Mouse (Mus musculus) intestine, embryonic 14.5 days (tissue): ENCODE data around the gene Xrcc1. TPM values are rescaled to one million over a fixed set of nuclear protein-coding genes. Genes with fewer than 3 reads are reported as not detected.

Experiments used
- ATAC-seq: fragments of 200-750 bp; cut with Nextera tagmentation; replicated peaks from 2 replicates; pipeline ENCODE4 v1.8.0; 2017; ENCODE audit warnings: low read depth, moderate number of reproducible peaks, moderate TSS enrichment, moderate library complexity; ENCODE audit not compliant: low FRiP score, low TSS enrichment
- DNase-seq: peaks from one replicate; pipeline ENCODE4 v3.0.0-alpha.2; 2018; ENCODE audit warnings: low spot score
- H3K27ac ChIP-seq: fragments of 300-500 bp; sonication (generic); 2 replicates; pipeline ENCODE4 v1.5.1; 2014; ENCODE audit warnings: low read depth, mild to moderate bottlenecking, control low read depth
- H3K27me3 ChIP-seq: fragments of 300-500 bp; sonication (generic); replicated peaks from 2 replicates; pipeline ENCODE4 v1.6.1; 2014; ENCODE audit warnings: low read length, control low read depth; ENCODE audit not compliant: control insufficient read depth, insufficient read depth
- H3K36me3 ChIP-seq: fragments of 300-500 bp; sonication (generic); 2 replicates; pipeline ENCODE4 v1.6.1; 2014; ENCODE audit warnings: low read length, control low read depth; ENCODE audit not compliant: control insufficient read depth, insufficient read depth
- H3K4me1 ChIP-seq: fragments of 300-500 bp; sonication (generic); replicated peaks from 2 replicates; pipeline ENCODE4 v1.6.1; 2014; ENCODE audit warnings: low read length, control low read depth, mixed read lengths; ENCODE audit not compliant: control insufficient read depth, insufficient read depth
- H3K4me2 ChIP-seq: fragments of 300-500 bp; sonication (generic); 2 replicates; pipeline ENCODE4 v1.6.1; 2014; ENCODE audit warnings: low read length
- H3K4me3 ChIP-seq: fragments of 300-500 bp; sonication (generic); 2 replicates; pipeline ENCODE4 v1.5.1; 2014; ENCODE audit warnings: low read depth, low read length, control low read depth, mixed read lengths
- H3K9ac ChIP-seq: fragments of 300-500 bp; sonication (generic); 2 replicates; pipeline ENCODE4 v1.6.1; 2014; ENCODE audit warnings: mild to moderate bottlenecking, low read length
- H3K9me3 ChIP-seq: fragments of 300-500 bp; sonication (generic); 2 replicates; pipeline ENCODE4 v1.6.1; 2016; ENCODE audit warnings: low read length, control low read depth; ENCODE audit not compliant: control insufficient read depth
- WGBS: fragments of 180-500 bp; shearing (Covaris S2); extraction: QIAGEN DNeasy Blood & Tissue Kit; methylation state at CpG from one replicate; pipeline ENCODE4 v1.1.7; 2014; 5-methylcytosine and 5-hydroxymethylcytosine counted together
- polyA plus RNA-seq: library from polyadenylated mRNA; unstranded; fragments of >200 nt; fragmentation: Nextera tagmentation; extraction: Ambion mirVana; gene quantifications from 2 replicates; pipeline ENCODE4 v1.2.1, GENCODE M21; 2014

Xrcc1 gene
- polyA plus RNA-seq, 1 experiment from 2014 or later = 91.5 TPM

- Histone ChIP-seq H3K9ac (no peak overlapping the region), H3K4me2 (no peak overlapping the region), H3K36me3 (no peaks in the 10 kb centered on the region), H3K9me3 (0 out of 2 replicates have a peak, but pooled peaks cover 4% of the 10 kb centered on the region), H3K4me1 (no peaks in the 10 kb centered on the region; the same call in 1 of the 2 replicates), H3K27ac (no peak overlapping the region), H3K4me3 (no peak overlapping the region), H3K27me3 (peaks cover 22% of the 10 kb centered on the region)
- no peak for ATAC-seq
- 92% methylated on average over 6 of the region's 6 CpGs for WGBS
- no peak for DNase-seq
These were observed 38.8 kb downstream of the Xrcc1 start for GRCm38 (mm10) chr7:24584876-24585275.

- Histone ChIP-seq H3K4me3 (no peak overlapping the region), H3K9me3 (0 out of 2 replicates have a peak, but pooled peaks cover 4% of the 10 kb centered on the region), H3K9ac (no peak overlapping the region), H3K36me3 (no peaks in the 10 kb centered on the region), H3K4me1 (no peaks in the 10 kb centered on the region; the same call in 1 of the 2 replicates), H3K4me2 (no peak overlapping the region), H3K27ac (no peak overlapping the region), H3K27me3 (peaks cover 22% of the 10 kb centered on the region)
- no peak; the same call in 1 of the 2 replicates for ATAC-seq
- no peak for DNase-seq
- WGBS = 48% methylated on average over 16 of the region's 16 CpGs
These were observed 39.9 kb downstream of the Xrcc1 start for GRCm38 (mm10) chr7:24585995-24586394.

GRCm38 (mm10) chr7:24586828-24587227, 40.7 kb downstream of the Xrcc1 start:
- peak overlapping the region; percentile 58; the same call in 1 of the 2 replicates for H3K9ac ChIP-seq
- peak overlapping the region; percentile 76 for H3K4me2 ChIP-seq
- H3K27ac ChIP-seq = peak overlapping the region; percentile 27; the same call in 1 of the 2 replicates
- H3K4me1 ChIP-seq = no peaks in the 10 kb centered on the region; the same call in 1 of the 2 replicates
- H3K36me3 ChIP-seq = no peaks in the 10 kb centered on the region
- DNase-seq (no peak), ATAC-seq (peak; percentile 70)
- 0 out of 2 replicates have a peak, but pooled peaks cover 4% of the 10 kb centered on the region for H3K9me3 ChIP-seq
- H3K4me3 ChIP-seq = peak overlapping the region; percentile 55
- WGBS = 12% methylated on average over 8 of the region's 8 CpGs
- H3K27me3 ChIP-seq = peaks cover 22% of the 10 kb centered on the region

- H3K9ac ChIP-seq = peak within 1 kb of the TSS; percentile 58
- 6% methylated on average over 29 of the region's 30 CpGs for WGBS
- peak; percentile 44 for ATAC-seq
These were observed 41.4 kb downstream of the Xrcc1 start, which contains the start of the genes Ethe1 and Zfp575 for GRCm38 (mm10) chr7:24587330-24588105. Gene Ethe1 (plus strand): TSS chr7:24587543. Gene Zfp575 (minus strand): TSS chr7:24587641.

GRCm38 (mm10) chr7:24588336-24588735, 42.2 kb downstream of the Xrcc1 start:
- Histone ChIP-seq H3K4me1 (no peaks in the 10 kb centered on the region; the same call in 1 of the 2 replicates), H3K36me3 (no peaks in the 10 kb centered on the region), H3K27me3 (peaks cover 22% of the 10 kb centered on the region), H3K27ac (no peak overlapping the region), H3K4me3 (no peak overlapping the region), H3K4me2 (no peak overlapping the region), H3K9ac (no peak overlapping the region), H3K9me3 (0 out of 2 replicates have a peak, but pooled peaks cover 4% of the 10 kb centered on the region)
- DNase-seq (no peak), ATAC-seq (no peak)
- WGBS = 72% methylated on average over 13 of the region's 13 CpGs

More at GRCm38 (mm10) chr7:24587330-24588105, 41.4 kb downstream of the Xrcc1 start, which contains the start of the genes Ethe1 and Zfp575:
- H3K36me3 ChIP-seq = no peaks in the 10 kb centered on the region
- peak within 1 kb of the TSS; percentile 76 for H3K4me2 ChIP-seq
- H3K9me3 ChIP-seq = 0 out of 2 replicates have a peak, but pooled peaks cover 4% of the 10 kb centered on the region
- H3K27ac ChIP-seq = peak within 1 kb of the TSS; percentile 27; the same call in 1 of the 2 replicates
- peak within 1 kb of the TSS; percentile 55 for H3K4me3 ChIP-seq
- DNase-seq = peak; percentile 84
- no peaks in the 10 kb centered on the region; the same call in 1 of the 2 replicates for H3K4me1 ChIP-seq
- peaks cover 22% of the 10 kb centered on the region for H3K27me3 ChIP-seq

- Histone ChIP-seq H3K27ac (no peak overlapping the region), H3K4me1 (peaks cover 4% of the 10 kb centered on the region; the same call in 1 of the 2 replicates), H3K9me3 (no peaks in the 10 kb centered on the region), H3K9ac (no peak overlapping the region), H3K27me3 (no peaks in the 10 kb centered on the region), H3K36me3 (no peaks in the 10 kb centered on the region), H3K4me2 (no peak overlapping the region), H3K4me3 (no peak overlapping the region)
- DNase-seq (no peak), ATAC-seq (no peak)
- WGBS = 66% methylated on average over 5 of the region's 5 CpGs
These were observed 45.6 kb downstream of the Xrcc1 start for GRCm38 (mm10) chr7:24591735-24592134.

- Histone ChIP-seq H3K4me1 (peaks cover 4% of the 10 kb centered on the region; the same call in 1 of the 2 replicates), H3K27ac (no peak overlapping the region), H3K9ac (no peak overlapping the region), H3K4me3 (no peak overlapping the region), H3K27me3 (no peaks in the 10 kb centered on the region), H3K36me3 (no peaks in the 10 kb centered on the region), H3K9me3 (no peaks in the 10 kb centered on the region), H3K4me2 (no peak overlapping the region)
- ATAC-seq = no peak
- DNase-seq = no peak
- WGBS = 51% methylated on average over 4 of the region's 4 CpGs
These were observed 46.1 kb downstream of the Xrcc1 start for GRCm38 (mm10) chr7:24592163-24592562.

GRCm38 (mm10) chr7:24592781-24593180, 46.7 kb downstream of the Xrcc1 start:
- no peak overlapping the region for H3K4me3 ChIP-seq
- H3K27me3 ChIP-seq = no peaks in the 10 kb centered on the region
- DNase-seq (no peak), ATAC-seq (no peak)
- no peak overlapping the region for H3K9ac ChIP-seq
- no peaks in the 10 kb centered on the region for H3K36me3 ChIP-seq
- no peak overlapping the region for H3K27ac ChIP-seq
- H3K4me1 ChIP-seq = peaks cover 4% of the 10 kb centered on the region; the same call in 1 of the 2 replicates
- 81% methylated on average over 6 of the region's 6 CpGs for WGBS
- H3K4me2 ChIP-seq = no peak overlapping the region
- H3K9me3 ChIP-seq = no peaks in the 10 kb centered on the region
